Mouse (Mus musculus): Measurements from ENCODE around the gene Tmem136. TPM values are rescaled to one million over a fixed set of nuclear protein-coding genes. Genes with fewer than 3 reads are reported as not detected.

Tmem136 gene
- polyA plus RNA-seq, 1 experiment from 2014 or later = 11.1 TPM

GRCm38 (mm10) chr9:43107187-43107517 is 9.2 kb downstream of the Tmem136 start, which contains the start of gene Arhgef12:
TSS of gene Arhgef12 (minus strand) at chr9:43107239.
- Histone ChIP-seq H3K9me3 (no peaks in the 10 kb centered on the region), H3K36me3 (peaks cover 18% of the 10 kb centered on the region), H3K4me1 (replicated peaks) (peaks cover 40% of the 10 kb centered on the region), H3K9ac (replicated peaks) (peak within 1 kb of the TSS; percentile 90), H3K27ac (no peak within 1 kb of the TSS), H3K27me3 (no peaks in the 10 kb centered on the region), H3K4me3 (replicated peaks) (peak within 1 kb of the TSS; percentile 86), H3K4me2 (replicated peaks) (peak within 1 kb of the TSS; percentile 96)
- no peak for ATAC-seq
- WGBS = 38% methylated on average over 10 of the region's 10 CpGs

GRCm38 (mm10) chr9:43106426-43107186 is 9.8 kb downstream of the Tmem136 start:
- H3K4me2 ChIP-seq (replicated peaks) = peak overlapping the region; percentile 96
- 23% methylated on average over 22 of the region's 22 CpGs for WGBS
- ATAC-seq = peak; percentile 53
- H3K36me3 ChIP-seq = peaks cover 12% of the 10 kb centered on the region
- peak overlapping the region; percentile 86 for H3K4me3 ChIP-seq (replicated peaks)
- H3K27ac ChIP-seq = no peak overlapping the region
- peak overlapping the region; percentile 90 for H3K9ac ChIP-seq (replicated peaks)
- H3K4me1 ChIP-seq (replicated peaks) = peaks cover 44% of the 10 kb centered on the region
- no peaks in the 10 kb centered on the region for H3K9me3 ChIP-seq
- H3K27me3 ChIP-seq = no peaks in the 10 kb centered on the region

GRCm38 (mm10) chr9:43105664-43106361 is 10.6 kb downstream of the Tmem136 start:
- H3K4me1 ChIP-seq (replicated peaks) = peaks cover 46% of the 10 kb centered on the region
- H3K9me3 ChIP-seq = no peaks in the 10 kb centered on the region
- peak; percentile 89 for ATAC-seq
- H3K36me3 ChIP-seq = peaks cover 4% of the 10 kb centered on the region
- peak overlapping the region; percentile 90 for H3K9ac ChIP-seq (replicated peaks)
- WGBS = under 1% methylated on average over 76 of the region's 91 CpGs
- H3K4me2 ChIP-seq (replicated peaks) = peak overlapping the region; percentile 96
- H3K27me3 ChIP-seq = no peaks in the 10 kb centered on the region
- peak overlapping the region; percentile 84 for H3K27ac ChIP-seq
- H3K4me3 ChIP-seq (replicated peaks) = peak overlapping the region; percentile 86

GRCm38 (mm10) chr9:43104873-43105663 is 11.3 kb downstream of the Tmem136 start:
- Histone ChIP-seq H3K4me2 (replicated peaks) (peak overlapping the region; percentile 96), H3K27ac (peak overlapping the region; percentile 84), H3K9me3 (no peaks in the 10 kb centered on the region), H3K4me3 (replicated peaks) (peak overlapping the region; percentile 86), H3K36me3 (no peaks in the 10 kb centered on the region), H3K4me1 (replicated peaks) (peaks cover 48% of the 10 kb centered on the region), H3K27me3 (no peaks in the 10 kb centered on the region), H3K9ac (replicated peaks) (peak overlapping the region; percentile 90)
- ATAC-seq = 0 out of 2 replicates have a peak, but pooled peaks have one; percentile 12
- WGBS = under 1% methylated on average over 40 of the region's 40 CpGs

- H3K27ac ChIP-seq = no peak overlapping the region
- 8% methylated on average over 4 of the region's 4 CpGs for WGBS
- ATAC-seq = no peak
These were observed 11.9 kb downstream of the Tmem136 start for GRCm38 (mm10) chr9:43104526-43104872.

GRCm38 (mm10) chr9:43103675-43104299 is 12.6 kb downstream of the Tmem136 start:
- Histone ChIP-seq H3K4me1 (replicated peaks) (peaks cover 48% of the 10 kb centered on the region), H3K9ac (replicated peaks) (peak overlapping the region; percentile 48)
- 39% methylated on average over 4 of the region's 4 CpGs for WGBS

More at GRCm38 (mm10) chr9:43104526-43104872, 11.9 kb downstream of the Tmem136 start:
- peak overlapping the region; percentile 96 for H3K4me2 ChIP-seq (replicated peaks)
- peak overlapping the region; percentile 90 for H3K9ac ChIP-seq (replicated peaks)
- peak overlapping the region; percentile 86 for H3K4me3 ChIP-seq (replicated peaks)
- H3K4me1 ChIP-seq (replicated peaks) = peaks cover 48% of the 10 kb centered on the region
- no peaks in the 10 kb centered on the region for H3K36me3 ChIP-seq
- no peaks in the 10 kb centered on the region for H3K9me3 ChIP-seq
- H3K27me3 ChIP-seq = no peaks in the 10 kb centered on the region

GRCm38 (mm10) chr9:43102931-43103330 is 13.4 kb downstream of the Tmem136 start:
- Histone ChIP-seq H3K9ac (replicated peaks) (peak overlapping the region; percentile 49), H3K9me3 (no peaks in the 10 kb centered on the region), H3K27ac (no peak overlapping the region), H3K4me2 (replicated peaks) (peak overlapping the region; percentile 96), H3K36me3 (no peaks in the 10 kb centered on the region), H3K27me3 (no peaks in the 10 kb centered on the region), H3K4me3 (replicated peaks) (0 out of 2 replicates have a peak overlapping the region, but pooled peaks have one; percentile 6), H3K4me1 (replicated peaks) (peaks cover 48% of the 10 kb centered on the region)
- 96% methylated on average over 2 of the region's 2 CpGs for WGBS
- no peak for ATAC-seq

More at GRCm38 (mm10) chr9:43103675-43104299, 12.6 kb downstream of the Tmem136 start:
- peak overlapping the region; percentile 86 for H3K4me3 ChIP-seq (replicated peaks)
- H3K27me3 ChIP-seq = no peaks in the 10 kb centered on the region
- no peaks in the 10 kb centered on the region for H3K36me3 ChIP-seq
- no peaks in the 10 kb centered on the region for H3K9me3 ChIP-seq
- no peak for ATAC-seq
- H3K27ac ChIP-seq = no peak overlapping the region
- peak overlapping the region; percentile 96 for H3K4me2 ChIP-seq (replicated peaks)

- Histone ChIP-seq H3K27me3 (no peaks in the 10 kb centered on the region), H3K4me2 (replicated peaks) (peak overlapping the region; percentile 96; the same call in 1 of the 2 replicates), H3K36me3 (no peaks in the 10 kb centered on the region), H3K9ac (replicated peaks) (no peak overlapping the region), H3K9me3 (no peaks in the 10 kb centered on the region), H3K4me1 (replicated peaks) (peaks cover 47% of the 10 kb centered on the region), H3K27ac (no peak overlapping the region), H3K4me3 (replicated peaks) (no peak overlapping the region)
- 70% methylated on average over 8 of the region's 8 CpGs for WGBS
- ATAC-seq = no peak
These were observed 14.3 kb downstream of the Tmem136 start for GRCm38 (mm10) chr9:43101936-43102595.

GRCm38 (mm10) chr9:43098922-43099321 is 17.4 kb downstream of the Tmem136 start:
- WGBS = 69% methylated on average over 4 of the region's 4 CpGs
- H3K4me2 ChIP-seq (replicated peaks) = no peak overlapping the region
- no peaks in the 10 kb centered on the region for H3K36me3 ChIP-seq
- H3K4me1 ChIP-seq (replicated peaks) = peaks cover 25% of the 10 kb centered on the region
- no peak overlapping the region for H3K9ac ChIP-seq (replicated peaks)
- H3K9me3 ChIP-seq = no peaks in the 10 kb centered on the region
- no peak for ATAC-seq
- no peak overlapping the region for H3K27ac ChIP-seq
- H3K27me3 ChIP-seq = no peaks in the 10 kb centered on the region
- no peak overlapping the region for H3K4me3 ChIP-seq (replicated peaks)

- no peak for ATAC-seq
- H3K4me2 ChIP-seq (replicated peaks) = no peak overlapping the region
- no peaks in the 10 kb centered on the region for H3K36me3 ChIP-seq
- H3K4me3 ChIP-seq (replicated peaks) = no peak overlapping the region
- WGBS = 93% methylated on average over 3 of the region's 3 CpGs
- no peaks in the 10 kb centered on the region for H3K9me3 ChIP-seq
- no peak overlapping the region for H3K9ac ChIP-seq (replicated peaks)
- H3K27me3 ChIP-seq = no peaks in the 10 kb centered on the region
- H3K27ac ChIP-seq = no peak overlapping the region
- H3K4me1 ChIP-seq (replicated peaks) = peaks cover 19% of the 10 kb centered on the region
These were observed 18.4 kb downstream of the Tmem136 start for GRCm38 (mm10) chr9:43097801-43098557.
